Mouse (Mus musculus) layer of hippocampus, adult 11-12 months (tissue): ENCODE measurements around the gene H2-Oa.

Experiments
- DNase-seq: peaks from one replicate; pipeline ENCODE4 v3.0.0; 2022; ENCODE audit warnings: low spot score

Gene H2-Oa

GRCm38 (mm10) chr17:34101604-34102032 lies 9.5 kb downstream of the H2-Oa start:
- DNase-seq = peak; percentile 96

GRCm38 (mm10) chr17:34102831-34103230 lies 10.7 kb downstream of the H2-Oa start:
- DNase-seq = no peak

- DNase-seq = no peak
Observed at GRCm38 (mm10) chr17:34104804-34105203, 12.7 kb downstream of the H2-Oa start.

DNA sequence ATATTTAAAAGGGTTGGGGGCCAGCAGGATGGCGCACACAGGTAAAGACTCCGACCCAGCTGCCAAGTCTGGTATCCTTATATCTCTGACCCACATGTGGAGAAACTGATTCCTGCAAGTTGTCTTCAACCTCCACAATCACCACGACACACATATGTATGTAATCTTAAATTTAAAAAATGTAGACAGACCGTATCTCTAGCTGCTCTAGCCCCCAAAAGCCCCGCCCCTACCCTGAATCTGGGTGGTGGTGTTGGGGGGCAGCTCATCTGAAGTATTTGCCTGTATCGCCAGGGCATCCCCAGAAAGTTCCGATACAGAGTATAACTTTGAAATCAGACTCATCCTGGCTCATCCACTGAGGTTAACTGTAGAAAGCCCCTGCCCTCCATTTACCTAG lies 14.4 kb downstream of the H2-Oa start:
- no peak for DNase-seq

DNA sequence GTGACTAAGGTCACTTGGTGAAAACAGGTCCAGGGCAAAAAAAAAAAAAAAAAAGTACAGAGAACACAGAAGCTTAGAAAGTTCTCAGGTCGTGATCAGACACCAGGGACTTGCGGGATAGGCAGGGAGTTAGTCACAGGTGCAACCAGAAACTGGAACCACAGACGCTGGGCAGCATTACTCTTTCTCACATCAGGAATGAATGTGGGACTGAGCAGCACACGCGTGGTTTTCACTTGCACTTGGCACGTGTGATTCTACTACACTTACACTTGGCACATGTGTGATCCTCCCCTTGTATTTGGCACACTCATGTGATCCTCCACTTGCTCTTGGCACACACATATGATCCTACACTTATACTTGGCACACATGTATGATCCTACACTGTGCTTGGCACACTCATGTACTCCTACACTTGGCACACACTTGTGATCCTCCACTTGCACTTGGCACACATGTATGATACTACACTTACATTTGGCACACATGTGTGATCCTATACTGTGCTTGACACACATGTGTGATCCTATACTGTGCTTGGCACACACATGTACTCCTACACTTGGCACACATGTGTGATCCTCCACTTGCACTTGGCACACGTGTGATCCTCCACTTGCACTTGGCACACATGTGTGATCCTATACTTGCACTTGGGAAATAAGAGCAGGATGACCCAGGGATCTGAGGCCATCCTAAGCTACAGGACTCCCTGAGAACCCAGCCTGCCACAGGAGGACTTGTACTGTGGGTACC lies 15.1 kb downstream of the H2-Oa start:
- no peak for DNase-seq

DNA sequence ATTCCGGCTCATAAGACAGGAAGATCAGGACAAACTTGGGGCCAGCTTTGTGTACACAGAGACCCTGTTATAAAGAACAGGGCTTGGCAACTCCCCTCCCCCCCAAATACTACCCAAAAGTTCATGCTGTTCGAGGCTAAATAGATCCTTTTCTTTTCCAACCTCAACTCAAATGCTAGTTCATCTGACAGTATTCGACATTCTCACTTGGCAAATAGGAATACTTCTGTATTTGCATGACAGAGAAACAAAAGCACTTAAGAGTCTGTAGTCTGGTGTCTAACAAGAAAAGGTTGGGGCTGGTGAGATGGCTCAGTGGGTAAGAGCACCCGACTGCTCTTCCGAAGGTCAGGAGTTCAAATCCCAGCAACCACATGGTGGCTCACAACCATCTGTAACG lies 16.3 kb downstream of the H2-Oa start:
- DNase-seq = no peak

DNA sequence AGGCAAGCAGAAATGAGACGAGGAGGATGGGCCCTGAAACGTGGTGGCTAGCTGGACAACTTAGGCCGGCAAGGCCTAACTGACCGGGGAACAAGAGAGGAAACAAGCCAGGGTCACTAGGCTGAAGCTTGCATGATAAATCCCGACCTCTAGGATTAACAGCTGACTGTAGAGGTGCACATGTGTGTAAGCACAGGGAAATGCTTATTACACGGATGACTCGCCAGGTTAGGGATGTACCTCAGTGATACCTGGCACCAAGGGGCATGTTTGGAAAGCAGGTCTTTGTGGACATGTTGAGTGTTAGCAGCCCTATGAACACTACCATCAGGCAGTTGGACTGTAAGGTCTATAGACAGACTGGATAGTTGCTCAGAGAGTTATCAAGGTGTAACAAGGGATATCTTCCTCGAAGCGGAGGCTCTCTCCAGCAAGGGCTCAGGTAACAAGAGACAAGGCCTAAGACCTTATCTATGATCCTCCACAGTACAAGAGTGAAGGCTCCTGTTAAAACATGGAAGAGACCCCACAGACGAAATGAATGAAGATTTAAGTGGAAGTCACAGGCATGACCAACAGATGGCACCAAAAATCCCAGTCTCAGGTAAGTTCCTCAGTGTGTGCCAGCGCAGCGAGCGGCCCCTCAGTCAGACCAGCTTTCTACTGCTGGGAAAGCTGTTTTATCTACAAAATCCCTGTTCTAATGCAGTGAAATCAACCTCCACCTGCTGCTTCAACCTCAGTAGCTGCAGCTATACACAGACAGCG lies 17.1 kb downstream of the H2-Oa start:
- no peak for DNase-seq

- no peak for DNase-seq
Observed at GRCm38 (mm10) chr17:34109806-34110195, 17.7 kb downstream of the H2-Oa start.

DNA sequence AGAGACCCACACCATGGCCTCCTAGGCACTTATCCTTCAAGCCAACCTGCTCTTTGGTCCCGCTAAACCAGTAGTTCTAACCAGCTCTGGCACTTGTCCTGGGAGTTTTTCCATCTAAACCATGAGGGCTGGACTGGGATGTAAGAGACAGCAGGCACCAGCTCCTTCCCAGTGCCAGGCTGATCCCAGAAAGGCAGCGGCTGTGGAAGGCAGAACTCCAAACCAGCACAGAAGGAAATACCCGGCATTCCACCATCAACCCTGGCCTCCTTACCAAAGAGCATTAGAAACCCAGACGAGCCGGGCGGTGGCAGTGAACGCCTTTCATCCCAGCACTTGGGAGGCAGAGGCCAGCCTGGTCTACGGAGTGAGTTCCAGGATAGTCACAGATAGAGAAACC lies 18.2 kb downstream of the H2-Oa start:
- DNase-seq = no peak

DNA sequence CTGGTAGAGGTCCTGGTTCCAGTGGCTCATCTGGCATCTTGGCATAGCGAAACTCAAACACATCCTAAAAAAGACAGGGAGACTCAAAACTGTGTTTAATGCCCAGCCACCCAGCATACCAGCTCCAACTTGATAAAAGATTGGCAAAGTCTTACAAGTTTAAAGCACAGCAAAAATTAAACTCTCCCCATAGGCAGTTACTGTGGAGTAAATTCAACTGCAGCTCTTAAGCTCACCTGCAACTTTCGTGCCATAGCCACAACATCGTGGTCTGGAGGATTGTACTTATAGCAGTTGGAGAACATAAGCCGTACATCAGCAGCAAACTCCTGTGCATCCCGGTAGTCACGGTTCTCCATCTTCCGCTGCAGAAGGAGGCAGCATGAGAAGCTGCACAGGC lies 22.0 kb downstream of the H2-Oa start:
- DNase-seq = no peak

GRCm38 (mm10) chr17:34116736-34117370 lies 24.7 kb downstream of the H2-Oa start:
- DNase-seq = no peak

DNA sequence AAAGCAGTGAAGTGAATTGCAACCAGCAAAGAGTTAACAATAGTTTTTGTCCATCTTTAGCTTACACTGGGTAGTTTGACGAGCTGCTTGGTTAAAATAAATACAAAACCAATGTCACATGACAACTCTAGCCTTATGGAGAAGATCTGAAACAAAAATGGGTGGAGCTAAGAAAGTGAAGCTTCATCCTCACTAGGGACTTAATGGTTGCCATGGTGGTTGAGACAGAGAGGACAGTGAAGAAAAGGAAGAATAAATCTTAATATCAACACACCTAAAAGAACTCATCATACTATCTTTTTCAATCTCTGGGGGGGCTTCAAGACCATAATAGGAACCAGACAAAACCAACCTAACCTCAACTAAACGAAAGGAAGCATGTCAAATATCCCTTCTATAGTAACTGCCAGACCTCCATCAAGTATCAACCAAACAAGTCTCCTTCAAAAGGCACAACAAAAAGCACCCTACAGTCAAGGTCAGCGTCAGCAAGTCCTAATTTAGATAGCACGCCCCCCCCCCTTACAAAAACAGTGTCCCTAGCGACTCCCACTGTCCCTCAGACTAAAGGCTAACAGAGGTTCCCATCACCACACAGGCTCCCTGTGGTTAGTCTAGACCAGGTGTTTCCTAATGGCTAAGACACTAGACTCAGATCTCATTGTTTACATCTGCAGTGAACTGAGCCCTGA lies 25.4 kb downstream of the H2-Oa start:
- DNase-seq = no peak

DNA sequence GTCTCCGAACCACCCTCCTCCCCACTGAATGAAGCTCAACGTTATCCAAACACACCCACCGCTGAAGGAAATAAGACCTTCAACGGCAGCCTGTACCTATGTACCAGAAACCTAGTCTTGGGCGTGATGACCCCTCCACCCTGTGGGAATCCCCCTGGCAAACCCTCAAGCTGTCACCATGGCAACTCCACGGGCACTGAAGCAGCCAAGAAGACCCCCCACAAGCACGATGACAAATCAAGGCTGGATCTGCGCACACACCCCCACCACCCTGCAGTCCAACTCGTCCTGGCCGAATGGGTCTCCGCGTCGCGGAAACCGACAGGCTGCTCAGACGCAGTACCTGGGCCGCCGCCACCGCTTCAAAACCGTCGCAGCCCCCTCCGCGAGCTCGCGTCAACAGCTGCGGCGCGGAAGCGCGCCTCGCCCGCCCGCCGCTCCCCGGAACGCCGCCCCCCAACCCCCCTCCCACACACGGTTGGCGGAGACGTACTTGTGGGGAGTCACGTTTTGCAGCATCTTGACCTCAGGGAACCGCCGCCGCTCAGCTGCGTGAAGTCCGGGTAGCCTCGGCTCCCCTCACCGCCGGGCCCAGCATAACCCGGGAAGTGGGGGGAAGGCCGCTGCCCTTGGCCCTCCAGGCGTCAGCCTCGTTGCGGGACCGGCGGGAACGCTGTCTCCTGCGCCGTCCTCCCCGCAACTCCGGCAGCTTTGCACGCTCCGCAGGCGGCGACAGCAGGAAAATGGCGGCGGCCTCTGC lies 26.2 kb downstream of the H2-Oa start:
- DNase-seq = no peak

DNA sequence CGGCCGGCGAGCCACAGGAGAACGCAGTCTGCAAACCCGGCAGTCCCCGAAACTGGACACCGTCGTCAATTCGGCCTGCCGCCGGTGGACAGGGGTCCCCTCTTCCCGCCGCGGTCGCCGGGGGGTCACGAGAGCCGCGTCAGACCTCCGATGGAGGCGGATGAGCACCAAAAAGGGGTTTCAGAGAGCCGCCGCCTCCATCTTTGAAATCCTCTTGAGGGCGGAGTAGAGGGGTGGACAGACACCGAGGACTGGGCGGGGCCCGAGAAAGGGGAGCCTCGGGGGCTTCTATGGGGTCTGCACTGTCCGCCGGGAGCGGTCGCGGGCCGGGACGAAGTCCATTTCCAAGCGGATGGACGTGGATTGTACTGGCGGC lies 26.7 kb downstream of the H2-Oa start:
- no peak for DNase-seq

DNA sequence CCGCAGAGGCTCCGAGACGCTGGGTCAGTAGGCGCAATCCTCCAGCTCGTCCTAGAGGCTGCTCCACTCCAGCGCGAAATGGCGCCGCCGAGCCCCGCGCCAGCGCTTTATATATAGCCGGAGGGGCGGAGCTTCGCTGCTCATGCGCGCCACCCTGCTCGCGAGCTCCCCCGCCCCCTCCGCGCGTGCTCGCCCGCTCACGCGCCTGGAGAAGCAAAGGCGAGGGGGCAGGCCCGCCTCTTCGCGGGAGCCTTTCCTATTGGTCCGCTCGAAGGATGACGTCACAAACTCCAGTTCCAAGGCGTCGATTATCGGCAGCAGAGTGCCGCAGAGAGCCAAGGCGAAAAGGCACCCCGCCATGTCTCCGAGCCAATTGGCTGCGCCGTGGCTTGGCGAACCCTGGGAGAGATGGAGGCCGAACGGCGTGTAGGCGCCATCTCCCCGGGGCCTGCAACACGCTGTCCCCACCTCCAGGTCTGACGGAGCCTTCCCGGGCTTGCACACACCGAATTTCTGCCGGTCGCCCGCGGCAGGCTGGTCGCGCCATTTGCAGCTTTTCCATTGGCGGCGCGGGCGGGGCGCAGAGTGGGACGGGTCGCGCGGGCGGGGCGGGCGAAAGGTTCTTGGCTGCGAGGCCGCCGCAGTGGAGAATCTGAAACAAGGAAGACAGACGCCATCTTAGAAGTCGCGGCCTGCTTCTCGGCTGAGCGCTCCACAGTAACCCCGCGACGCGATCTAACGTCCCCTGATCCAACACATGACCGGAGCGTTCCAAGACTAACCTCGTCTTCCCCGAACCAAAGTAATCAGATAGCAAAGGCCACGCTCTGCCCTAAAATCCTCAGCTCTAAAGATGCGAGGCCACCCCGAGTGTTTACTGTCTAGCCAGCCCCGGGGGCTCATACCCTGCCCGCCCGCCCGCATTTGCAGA lies 27.4 kb downstream of the H2-Oa start, which contains the start of gene H2-DMa:
H2-DMa (plus strand) TSS at position 293 of the 931 bp plus-strand sequence.
- peak; percentile 99 for DNase-seq

- peak; percentile 90 for DNase-seq
Observed at GRCm38 (mm10) chr17:34120180-34120723, 28.1 kb downstream of the H2-Oa start.

- peak; percentile 84 for DNase-seq
Observed at GRCm38 (mm10) chr17:34120814-34121171, 28.7 kb downstream of the H2-Oa start.

DNA sequence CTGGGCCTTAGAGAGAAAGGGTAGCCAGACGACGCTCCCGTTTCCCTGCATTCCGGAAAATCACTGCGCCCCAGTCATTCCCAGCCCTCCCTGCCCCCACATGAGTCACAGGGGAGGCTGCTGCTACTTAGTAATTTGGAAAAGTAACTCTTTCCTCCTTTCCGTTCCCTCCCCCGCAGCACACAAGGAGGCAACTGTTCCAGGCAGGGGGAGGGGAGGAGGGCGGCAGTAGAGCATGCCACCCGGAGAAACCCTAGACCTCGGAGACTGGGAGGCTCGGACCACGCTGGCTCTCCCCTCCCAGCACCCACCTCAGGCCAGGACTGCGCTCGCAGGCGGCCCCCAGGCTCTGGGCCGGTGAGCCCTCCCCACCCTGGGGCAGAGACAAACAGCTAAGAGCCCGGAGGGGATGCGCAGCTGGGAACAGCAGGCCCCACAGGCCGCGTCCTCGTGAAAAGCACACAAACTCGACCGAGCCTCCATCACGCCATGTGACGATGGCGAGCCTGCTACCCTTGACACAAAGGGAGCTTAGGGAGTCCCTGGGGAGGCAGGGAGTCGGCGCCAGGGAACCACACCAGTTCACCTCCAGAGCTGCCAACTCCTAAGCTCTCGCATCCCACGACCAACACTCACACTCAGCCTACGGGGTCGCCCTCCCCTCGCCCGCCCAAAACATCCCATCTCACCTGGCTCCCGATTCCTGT lies 29.2 kb downstream of the H2-Oa start:
- peak; percentile 91 for DNase-seq

GRCm38 (mm10) chr17:34121879-34122187 lies 29.7 kb downstream of the H2-Oa start:
- DNase-seq = no peak
